Mouse (Mus musculus): ENCODE data around the gene D130043K22Rik. TPM values are rescaled to one million over a fixed set of nuclear protein-coding genes. Genes with fewer than 3 reads are reported as not detected.
"Not testable (repeated sequence)": the region's sequence is repeated elsewhere in the genome, so short reads cannot be mapped to it uniquely, and the experiment has no call there.

D130043K22Rik gene
- total RNA-seq, 1 experiment from 2014 or later, result 0.76 TPM

DNA sequence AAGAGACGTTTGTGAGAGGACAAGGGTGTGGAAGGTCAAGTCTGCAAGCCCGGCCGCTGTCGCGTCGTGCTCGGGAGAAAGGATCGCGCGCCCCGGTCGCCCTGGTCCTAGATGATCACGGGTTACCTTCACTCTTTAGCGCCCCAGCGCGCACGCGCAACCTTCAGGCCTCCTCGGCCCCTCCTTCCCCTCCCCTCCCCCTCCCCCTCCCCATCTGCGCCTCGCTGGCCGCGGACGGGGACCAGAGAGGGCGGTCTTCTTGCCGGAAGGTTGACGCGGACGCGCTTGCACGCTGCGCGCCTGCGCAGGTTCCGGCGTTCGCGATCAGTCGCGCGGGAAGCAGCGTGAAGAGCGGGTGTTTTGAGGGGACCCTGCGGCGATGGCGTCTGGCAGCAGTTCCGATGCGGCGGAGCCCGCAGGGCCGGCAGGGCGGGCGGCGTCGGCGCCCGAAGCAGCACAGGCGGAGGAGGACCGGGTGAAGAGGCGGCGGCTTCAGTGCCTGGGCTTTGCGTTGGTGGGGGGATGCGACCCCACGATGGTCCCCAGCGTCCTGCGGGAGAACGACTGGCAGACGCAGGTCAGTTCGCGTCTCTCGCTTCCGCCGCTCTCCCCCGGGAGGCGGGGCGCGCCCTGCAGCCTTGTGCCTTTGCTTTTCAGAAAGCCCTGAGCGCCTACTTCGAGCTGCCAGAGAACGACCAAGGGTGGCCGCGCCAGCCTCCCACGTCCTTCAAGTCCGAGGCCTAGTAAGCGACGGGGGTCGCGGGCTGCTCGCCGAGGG, 13.4 kb upstream of the D130043K22Rik start, which contains the start of the genes Acot13 and Tdp2:
Gene Acot13 (minus strand): TSS at position 188 of the 778 bp plus-strand sequence.
Gene Tdp2 (plus strand): TSS at position 327 of the 778 bp plus-strand sequence.
- DNase-seq, result peak; percentile 97

DNA sequence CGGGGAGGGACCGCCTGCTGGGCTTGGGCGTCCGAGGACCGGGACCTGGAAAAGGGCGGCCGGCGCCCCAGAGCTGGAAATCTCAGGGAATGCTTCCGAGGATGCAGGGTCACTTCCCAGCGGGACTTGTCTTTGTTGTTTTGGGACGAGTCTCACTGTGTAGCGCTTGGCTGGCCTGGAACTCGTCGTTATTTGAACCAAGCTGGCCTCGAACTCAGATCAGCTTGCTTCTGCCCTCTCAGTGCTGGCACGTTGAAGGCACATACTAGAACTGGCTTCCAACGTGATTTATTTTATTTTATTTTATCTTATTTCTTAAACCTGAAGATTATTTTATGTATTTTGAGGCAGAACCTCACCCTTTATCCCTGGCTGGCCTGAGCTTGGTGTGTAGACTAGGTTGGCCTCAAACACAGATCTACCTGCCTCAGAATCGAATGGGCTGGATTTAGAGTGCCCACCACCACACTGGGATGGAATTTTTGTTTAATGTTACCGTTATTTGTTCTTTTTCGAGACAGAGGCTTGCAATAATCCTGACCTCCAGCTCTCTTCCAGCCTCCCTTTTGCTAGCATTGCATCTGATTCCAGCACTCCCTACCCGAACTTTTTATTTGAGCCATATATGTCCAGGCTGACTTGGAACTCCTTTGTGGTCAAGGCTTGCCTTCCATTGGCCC, 12.7 kb upstream of the D130043K22Rik start:
- no peak for DNase-seq

DNA sequence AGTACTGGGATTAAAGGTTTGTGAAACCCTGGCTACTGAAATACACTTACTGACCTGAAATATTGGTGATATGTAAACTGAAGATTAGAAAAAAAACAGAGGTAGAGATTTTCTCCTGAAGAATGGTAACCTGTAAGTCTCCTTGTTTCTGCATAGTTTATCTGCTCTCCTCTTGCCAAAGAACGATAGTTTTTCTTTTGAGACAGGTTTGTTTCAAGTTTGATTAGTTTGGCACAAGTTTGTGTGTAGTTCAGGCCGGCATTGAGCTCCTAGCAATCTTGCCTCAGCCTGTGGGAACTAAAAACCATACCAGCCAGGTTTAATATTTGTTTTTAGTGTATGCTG, 12.2 kb upstream of the D130043K22Rik start:
- DNase-seq, result no peak

DNA sequence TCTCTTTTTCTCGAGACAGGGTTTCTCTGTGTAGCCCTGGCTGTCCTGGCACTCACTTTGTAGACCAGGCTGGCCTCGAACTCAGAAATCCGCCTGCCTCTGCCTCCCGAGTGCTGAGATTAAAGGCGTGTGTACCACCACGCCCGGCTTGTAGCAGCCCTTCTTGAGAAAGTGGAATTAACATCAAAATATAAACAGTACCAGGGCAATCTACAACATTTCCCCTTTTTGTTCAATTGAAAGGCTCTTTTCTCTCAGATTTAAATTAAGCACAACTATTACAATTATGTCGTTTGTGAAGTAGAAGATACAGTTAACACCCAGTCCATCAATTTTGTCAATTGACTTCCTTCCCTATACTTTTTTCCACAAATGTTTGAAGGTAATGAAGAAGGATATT, 7.2 kb upstream of the D130043K22Rik start:
- not testable (repeated sequence) for DNase-seq

DNA sequence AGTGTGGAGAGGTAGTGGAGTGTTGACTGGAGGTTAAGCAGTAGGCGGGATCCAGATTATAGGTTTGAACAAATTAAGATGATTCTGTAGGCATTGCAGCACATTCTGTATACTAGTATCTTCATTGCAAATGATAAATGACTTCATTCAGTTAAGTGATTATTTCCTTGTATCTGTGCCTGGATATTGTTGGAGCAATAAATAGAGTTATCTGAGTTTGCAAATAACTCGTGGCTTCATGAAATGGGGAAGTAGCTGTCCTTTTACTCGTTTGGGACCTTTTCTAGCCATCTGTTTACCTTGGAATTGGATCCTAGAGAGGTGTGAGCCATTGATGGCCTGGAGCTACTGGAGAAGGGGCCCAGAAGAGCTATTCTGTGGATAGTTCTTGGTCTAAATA, 5.1 kb upstream of the D130043K22Rik start:
- no peak for DNase-seq

DNA sequence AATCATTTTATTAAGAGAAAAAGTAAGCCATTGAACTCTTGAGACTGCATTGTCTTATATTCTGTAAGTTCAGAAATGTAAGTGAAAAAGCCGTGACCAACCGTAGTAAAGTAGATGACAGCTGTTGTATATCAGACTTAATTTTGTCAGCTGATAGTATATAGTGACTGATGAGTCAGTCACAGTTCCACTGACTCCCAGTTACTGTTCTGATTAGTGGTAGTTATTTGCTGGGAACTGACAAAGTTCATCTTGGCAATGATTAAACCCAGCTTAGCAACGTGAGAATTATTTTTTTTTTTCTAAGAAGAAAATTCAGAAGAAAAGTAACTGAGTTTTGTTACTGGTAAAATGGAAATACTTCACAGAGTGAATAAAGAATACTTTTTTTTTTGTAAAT, 3.2 kb upstream of the D130043K22Rik start:
- no peak for DNase-seq

DNA sequence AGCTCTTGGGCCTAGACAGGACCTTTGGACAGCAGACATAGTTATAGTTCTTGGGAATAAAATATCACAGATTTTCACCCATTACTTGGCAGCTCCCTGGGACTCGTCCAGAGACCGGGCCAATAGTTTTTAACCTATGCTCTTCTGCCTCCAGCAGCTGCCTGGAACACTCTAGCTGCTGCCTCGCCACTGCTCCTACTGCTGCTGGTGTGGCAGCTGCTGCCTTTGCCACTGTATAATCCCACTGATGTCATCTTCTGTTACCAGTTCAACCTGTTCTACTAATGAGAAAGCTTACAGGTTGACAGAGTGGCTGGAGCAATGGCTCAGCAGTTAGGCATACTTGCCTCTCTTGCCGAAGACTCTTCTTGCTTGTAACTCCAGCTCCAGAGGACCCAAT, 4.4 kb downstream of the D130043K22Rik start:
- DNase-seq, result no peak

DNA sequence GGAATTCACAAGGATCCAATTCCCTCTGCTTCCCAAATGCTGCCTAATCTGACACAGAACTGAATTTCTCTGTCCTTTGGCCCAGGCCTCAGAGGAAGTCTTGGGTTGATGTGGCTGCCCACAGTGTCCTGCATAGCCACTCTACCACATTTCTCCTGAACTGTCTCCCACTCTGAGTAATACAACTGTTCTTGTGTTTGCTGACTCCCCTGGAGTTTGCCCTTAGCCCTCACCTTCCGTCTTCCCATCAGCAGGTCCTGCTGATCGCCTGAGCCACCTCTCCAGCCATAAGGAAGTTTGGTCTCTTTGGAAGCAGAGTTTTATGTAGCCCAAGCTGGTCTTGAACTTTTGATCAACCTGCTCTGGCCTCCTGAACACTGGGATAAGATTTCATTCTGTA, 7.1 kb downstream of the D130043K22Rik start:
- DNase-seq, result no peak

DNA sequence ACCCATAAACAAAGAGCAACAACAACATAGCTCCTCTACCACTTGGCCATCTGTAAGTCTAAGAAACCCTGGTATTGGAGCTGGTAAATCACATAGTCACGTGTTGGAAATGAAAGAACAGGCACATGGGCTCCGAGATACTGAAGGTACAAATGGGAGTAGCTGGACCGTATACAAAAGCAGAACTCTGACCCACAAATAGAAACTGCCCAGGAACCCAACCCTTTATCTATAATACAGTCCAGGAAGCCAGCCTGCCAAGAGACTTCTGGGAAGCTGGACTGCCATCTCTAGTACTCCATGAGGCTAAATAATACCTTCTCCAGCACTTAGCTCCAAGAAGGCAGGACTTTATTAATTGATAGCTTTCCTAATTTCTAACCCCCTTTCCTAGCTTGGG, 7.6 kb downstream of the D130043K22Rik start:
- no peak for DNase-seq

DNA sequence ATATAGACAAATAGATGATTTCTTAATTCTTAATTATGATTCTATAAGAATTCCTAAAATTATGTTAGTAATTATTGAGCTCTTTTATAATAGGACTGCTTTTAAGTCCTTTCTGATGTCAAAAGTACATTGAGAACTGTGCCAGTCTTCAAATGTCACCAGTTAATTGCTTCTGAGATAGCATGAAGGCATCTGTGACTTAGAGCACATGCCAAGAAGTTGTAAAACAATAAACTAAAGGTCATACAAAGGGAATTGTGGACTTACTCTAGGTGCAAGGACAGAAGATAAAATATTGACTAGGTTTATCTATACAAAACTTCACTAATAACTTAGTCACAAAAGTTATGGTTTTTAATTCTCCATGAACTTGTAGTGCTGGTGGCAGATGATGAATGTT, 14.2 kb downstream of the D130043K22Rik start:
- no peak for DNase-seq

DNA sequence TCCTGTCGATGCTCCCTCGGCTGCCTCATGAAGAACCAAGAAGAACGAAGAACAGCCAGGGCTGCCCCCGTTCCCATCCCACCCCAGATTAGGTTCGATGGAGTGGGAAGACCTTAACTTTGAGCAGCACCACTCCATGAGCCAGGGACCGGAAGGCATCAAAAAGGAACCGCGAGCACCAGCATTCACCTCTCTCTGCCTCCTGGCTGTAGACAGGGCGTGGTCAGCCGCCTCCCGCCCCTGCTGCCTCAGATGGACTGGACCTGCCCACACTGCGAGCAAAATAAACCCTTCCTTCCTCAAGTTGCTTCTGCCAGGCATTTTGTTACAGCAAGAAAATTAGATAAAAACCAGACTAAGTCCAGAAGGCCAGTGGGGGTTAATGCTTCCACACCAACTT, 16.1 kb downstream of the D130043K22Rik start:
- no peak for DNase-seq

DNA sequence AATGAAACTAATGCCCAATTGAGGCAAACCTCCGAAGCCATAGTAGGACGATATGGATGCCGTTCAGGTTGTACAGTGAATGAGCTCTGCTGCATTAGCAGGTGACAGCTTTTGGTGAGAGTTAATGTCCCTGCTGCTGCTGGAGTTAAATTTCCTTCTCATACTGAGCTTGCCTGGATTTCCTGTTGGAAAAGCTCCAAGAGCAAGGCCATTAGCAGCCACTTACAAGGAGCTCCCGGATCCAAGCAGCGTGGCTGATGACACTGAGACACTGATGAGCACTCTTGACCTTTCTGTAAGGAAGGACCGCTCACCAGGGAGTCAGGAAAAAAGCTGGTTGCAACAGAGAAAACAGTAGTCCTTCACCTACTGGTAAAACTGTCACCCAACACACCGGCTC, 17.1 kb downstream of the D130043K22Rik start:
- no peak for DNase-seq

DNA sequence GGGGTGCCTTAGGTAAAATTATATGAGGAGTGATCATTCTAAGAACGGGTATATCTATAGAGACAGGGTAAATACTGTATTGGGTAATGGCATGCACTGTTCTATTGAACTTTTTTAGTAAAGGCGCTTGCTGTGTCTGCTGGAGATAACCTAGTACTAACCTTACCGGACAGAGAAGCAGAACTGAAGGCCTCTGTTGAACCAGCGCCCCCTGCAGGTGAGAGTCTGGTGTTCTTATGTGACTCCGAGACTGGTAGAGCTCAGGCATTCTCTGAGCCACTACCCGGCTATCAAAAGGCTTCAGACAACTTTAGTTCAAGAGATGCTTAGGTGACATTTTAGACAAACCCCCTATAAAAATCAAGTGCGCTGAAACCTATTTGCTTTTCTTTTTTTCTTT, 17.6 kb downstream of the D130043K22Rik start:
- DNase-seq, result peak; percentile 68

DNA sequence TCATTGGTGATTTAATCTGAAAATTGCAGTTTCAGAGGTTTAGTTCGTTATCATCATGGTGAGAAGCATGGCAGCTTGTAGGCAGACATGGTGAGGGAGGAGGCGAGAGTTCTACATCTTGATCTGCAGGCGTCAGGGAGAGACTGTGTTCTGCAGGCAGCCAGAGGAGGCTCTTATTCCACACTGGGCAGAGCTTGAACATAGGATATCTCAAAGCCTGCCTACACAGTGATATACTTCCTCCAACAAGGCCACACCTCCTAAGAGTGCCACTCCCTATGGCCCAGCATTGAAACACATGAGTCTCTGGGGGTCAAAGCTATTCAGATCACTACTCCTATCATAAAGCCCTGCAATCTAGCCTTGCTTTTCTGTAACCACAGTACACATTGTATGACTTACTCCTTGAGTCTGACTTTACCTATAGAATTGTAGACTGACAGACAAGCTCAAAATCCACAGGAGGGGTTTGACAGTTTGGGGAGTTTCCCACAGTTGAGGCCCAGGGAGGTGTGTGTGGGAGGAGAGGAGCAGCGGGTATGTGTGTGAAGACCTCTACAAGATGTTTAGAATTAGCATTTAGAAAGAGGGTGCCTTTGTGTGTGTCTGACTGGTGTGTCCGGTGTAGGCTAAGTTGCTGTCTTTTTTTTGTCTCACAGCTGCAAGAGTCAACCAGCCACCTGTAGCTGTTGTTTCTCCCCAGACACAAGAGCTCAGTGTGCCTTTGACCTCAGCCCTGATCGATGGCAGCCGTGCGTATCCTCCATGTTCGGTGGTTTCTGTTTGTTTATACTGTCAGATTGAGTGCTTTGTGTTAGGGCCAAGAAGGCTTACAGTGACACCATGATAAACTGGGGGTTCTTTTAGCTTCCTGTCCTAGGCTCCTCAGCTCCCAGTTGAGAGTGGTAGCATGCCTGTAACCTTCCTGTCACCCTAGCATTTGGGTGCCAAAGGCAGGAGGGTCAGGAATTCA, 21.8 kb downstream of the D130043K22Rik start:
- DNase-seq, result no peak

DNA sequence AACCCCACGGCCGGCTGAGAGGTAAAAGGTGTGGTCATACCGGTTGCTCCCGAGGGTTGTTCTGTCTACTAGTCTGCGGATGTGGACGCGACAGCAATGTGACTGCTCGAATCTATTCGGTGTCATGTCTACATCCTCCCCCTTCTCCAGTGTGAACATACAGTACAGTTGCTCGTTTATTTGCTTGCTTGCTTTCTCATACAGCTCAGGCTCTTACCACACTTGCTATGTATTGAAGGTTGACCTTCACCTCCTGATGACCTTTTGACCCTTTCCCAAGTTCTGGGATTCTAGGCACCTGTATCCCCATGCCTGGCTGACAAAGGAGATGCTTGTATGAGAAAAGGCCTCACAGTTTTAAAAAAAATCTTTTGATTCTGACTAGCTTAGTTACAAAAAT, 22.9 kb downstream of the D130043K22Rik start:
- no peak for DNase-seq

DNA sequence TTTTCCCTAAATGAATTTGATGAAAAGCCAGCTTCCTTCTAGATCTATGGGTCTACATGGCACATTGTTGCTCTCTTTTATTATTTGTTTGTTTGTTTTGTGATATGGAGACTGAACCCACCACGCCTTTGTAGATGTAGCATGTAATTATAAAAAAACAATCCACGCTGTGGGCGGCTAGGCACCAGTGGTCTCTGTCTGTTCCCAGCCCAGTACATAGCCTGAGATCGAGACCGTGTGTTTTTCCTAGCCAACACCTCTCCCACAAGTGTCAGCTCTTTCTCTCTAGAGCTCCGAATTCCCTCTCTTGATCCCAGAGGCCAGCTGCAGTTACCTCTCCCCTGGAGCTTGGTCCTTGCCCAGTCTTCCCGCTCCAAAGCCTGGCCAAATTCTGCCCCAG, 23.3 kb downstream of the D130043K22Rik start:
- no peak for DNase-seq

DNA sequence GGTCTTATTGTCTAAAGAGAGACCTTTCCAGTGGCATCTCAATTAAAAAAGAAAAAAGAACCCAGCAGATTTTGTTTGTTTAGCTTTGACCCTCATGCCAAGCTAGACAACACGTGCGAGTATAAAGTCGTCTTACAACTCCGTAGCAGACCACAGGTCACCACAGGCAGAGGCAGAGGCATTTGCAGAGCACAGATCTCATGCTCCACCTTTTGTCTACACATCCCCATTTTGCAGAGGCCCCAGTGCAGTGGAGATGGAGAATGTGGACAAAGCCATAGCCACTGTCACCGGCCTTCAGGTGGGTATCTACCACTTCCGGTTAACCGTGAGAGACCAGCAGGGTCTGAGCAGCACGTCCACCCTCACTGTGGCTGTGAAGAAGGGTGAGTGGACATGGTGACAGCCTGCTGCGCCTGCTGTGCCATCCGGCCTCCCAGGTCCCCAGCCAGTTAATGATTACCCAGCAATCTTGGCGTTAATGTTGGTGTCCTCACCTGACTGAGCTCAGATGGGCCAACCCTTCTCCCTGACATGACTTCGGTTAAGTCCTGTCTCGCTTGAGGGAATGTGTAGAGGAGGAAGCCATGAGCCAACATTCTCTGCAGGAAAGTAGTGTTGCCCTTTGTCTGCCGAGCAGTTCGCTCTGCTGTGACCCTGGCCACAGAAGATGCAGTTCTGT, 34.6 kb downstream of the D130043K22Rik start:
- no peak for DNase-seq

DNA sequence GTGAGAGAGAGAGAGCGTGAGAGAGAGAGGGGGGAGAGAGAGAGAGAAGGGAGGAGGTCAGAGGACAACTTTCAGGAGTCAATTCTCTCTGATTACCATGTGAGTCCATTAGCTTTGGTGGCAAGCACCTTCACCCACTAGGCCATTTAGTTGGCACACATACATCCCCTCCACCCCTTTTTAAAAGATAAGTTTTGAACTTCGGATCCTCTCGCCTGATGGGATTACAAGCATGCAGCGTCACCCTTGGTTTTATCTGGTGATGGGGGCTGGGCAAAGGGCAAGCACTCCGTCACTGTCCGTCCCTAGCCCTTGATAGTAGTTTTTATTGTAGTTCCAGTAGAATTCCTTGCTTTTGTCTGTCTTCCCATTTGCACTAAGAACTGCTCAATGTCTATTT, 35.3 kb downstream of the D130043K22Rik start:
- no peak for DNase-seq

DNA sequence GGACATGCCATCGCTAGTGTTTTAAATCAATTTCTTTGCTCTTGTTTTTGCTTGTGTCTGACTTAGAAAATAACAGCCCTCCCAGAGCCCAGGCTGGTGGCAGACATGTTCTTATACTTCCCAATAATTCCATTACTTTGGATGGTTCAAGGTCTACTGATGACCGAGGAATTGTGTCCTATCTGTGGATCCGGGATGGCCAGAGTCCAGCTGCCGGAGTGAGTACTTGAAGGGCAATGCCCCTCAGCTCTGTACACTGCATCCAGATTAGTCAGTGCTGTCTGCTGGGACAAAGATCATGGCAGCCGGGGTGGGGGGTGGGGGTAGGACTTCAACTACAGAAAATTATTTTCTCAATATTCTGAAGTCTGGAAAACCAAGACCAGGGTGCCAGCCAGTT, 35.8 kb downstream of the D130043K22Rik start:
- DNase-seq, result peak; percentile 18

DNA sequence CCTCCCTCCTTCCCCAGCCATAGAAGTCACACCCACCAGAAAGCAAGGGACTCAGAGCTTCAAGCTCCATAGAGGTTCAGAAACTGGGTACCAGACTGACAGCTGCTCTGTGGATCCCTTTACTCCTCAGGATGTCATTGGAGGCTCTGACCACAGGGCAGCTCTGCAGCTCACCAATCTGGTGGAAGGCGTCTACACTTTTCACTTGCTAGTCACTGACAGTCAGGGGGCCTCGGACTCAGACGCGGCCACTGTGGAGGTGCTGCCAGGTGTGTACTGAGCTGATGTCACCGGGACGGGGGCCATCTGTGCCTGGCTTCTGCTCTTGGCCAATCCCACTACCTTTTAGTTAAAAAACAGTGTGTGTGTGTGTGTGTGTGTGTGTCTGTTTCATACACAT, 37.5 kb downstream of the D130043K22Rik start:
- no peak for DNase-seq

DNA sequence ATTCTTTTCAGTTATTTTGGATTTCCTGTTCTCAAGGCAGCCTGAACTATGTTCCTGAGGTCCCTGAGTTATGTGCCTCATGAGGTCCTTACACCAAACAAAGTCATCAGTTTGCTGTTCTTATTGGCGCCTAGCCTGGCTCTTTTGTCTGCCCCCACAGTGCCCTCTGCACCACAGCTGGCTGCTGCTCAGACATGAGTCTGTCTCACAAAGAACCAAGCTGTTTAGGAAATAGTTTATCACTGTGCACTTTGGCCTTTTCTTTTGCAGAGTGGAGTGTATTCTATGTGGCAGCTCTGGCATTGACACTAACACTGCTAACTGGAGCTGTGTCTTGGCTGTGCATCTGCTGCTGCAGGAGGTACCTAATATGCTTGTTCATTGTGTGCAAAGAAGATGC, 44.6 kb downstream of the D130043K22Rik start:
- DNase-seq, result no peak

DNA sequence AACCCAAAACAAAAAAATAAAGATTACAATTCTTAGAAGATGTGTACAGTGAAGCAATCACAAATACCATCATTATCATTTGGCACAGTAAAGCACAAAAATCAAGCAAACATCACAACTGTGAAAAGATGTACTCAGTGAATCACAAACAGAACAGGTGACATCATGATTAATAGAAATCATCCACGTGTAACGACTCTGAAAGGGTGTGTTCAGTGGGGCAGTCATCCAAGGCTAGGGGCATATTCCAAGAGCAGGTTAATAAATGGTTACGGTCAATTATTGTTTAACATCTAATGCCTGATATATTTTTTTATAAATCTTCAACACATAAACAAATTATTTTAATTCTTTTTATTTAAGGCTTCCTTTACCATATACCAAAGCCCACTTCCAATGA, 47.6 kb downstream of the D130043K22Rik start:
- no peak for DNase-seq

All from adrenal gland, postnatal 25 days (tissue).